Mouse (Mus musculus): ENCODE results near the gene Padi4.

The Padi4 gene

DNA sequence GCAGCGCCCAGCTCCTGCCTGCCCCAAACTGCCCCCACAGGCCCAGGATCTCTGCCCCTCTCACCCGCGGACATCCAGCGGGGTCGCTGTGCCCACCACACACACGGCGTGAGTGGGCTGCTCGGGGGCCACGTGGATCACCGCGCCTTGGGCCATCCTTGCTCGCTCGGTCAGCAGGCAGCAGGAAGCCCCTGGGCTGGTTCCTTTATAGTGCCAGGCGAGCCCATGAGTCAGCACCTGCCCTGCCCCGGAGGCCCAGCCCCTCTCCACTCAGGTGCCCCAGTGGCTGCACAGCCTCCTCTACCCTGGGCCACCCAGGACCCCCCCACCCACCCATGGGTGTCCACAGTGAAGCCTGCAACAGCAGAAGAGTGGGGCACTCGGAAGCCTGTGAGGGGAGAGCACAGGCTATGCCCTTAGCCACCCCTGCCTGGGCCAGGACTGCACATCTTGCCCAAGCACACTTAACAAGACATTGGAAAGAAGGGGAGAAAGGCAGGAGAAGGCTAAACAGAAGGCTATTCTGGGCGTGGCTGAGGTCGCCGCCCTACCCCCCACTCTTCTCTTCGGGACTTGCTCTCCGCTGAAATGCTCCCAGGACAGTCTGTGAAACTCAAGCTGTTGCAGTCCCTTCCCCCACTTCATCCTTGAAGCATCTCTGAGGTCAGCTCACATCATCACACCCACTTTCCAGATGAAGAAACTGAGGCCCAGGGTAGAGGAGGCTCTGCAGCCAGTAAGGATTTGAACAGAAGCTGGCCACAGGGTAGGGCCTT lies at the start of gene Padi4:
Padi4 (minus strand) TSS at position 212 of the 776 bp plus-strand sequence.
- no peak for DNase-seq (ENCODE audit: low spot score)

DNA sequence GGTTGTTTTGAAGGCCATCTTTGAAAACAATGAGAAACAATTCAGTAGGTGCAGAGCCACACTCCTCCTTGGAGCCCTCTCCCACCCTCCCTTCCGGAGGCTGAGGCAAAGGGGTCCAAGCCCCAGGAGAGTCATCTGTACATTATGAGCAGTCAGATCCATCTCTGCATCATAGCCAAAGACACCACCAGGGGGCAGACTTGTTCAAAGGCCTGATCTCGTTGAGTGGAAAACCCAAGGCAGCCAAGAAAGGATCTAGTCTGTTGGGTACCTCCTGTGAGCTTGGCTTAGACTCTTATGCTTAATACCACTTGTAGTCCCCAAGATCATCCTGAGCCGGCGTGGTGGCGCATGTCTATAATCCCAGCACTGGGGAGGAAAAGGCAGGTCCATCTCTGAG lies 48.0 kb upstream of the Padi4 start:
- peak; percentile 51 for DNase-seq (ENCODE audit: low spot score)

DNA sequence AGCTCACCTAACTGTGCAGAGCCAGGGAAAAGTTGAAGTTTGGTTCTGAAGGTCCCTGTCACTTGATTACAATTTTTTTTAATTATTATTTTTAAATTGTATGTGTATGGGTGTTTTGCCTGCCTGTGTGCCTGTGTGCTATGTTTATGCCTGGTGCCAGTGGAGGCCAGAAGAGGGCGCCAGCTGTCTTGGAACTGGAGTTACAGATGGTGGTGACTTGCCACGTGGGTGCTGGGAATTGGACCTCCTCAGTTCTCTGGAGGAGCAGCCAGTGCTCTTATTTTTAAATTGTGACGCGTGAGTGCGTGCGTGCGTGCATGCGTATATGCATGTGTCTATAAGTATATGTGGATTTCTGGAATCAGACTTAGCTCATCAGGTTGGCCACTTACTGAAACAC lies 43.4 kb upstream of the Padi4 start:
- DNase-seq (ENCODE audit: low spot score), result no peak

- peak; percentile 24 for DNase-seq (ENCODE audit: low spot score)
Measured at GRCm38 (mm10) chr4:140815996-140816917, 42.2 kb upstream of the Padi4 start.

DNA sequence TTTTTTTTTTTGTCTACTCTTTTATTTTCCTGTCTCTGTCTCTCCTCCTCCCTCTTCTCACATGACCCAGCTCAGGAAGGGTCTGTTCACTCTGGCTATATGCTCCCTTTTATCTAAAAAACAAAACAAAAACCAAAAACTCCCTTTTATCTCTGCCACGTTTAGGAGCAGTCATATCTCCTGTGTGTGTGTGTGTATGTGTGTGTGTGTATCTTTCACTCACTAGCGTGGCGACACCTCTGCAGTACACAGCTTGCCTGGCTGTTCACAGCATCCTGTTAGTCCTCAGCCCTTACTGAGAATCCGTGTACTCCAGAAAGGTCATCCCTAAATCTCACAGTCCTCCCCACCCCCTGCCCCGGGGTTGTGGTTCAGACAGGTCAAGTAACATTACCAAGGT lies 41.5 kb upstream of the Padi4 start:
- DNase-seq (ENCODE audit: low spot score), result no peak

- peak; percentile 56 for DNase-seq (ENCODE audit: low spot score)
Measured at GRCm38 (mm10) chr4:140814241-140815225, 40.5 kb upstream of the Padi4 start.

DNA sequence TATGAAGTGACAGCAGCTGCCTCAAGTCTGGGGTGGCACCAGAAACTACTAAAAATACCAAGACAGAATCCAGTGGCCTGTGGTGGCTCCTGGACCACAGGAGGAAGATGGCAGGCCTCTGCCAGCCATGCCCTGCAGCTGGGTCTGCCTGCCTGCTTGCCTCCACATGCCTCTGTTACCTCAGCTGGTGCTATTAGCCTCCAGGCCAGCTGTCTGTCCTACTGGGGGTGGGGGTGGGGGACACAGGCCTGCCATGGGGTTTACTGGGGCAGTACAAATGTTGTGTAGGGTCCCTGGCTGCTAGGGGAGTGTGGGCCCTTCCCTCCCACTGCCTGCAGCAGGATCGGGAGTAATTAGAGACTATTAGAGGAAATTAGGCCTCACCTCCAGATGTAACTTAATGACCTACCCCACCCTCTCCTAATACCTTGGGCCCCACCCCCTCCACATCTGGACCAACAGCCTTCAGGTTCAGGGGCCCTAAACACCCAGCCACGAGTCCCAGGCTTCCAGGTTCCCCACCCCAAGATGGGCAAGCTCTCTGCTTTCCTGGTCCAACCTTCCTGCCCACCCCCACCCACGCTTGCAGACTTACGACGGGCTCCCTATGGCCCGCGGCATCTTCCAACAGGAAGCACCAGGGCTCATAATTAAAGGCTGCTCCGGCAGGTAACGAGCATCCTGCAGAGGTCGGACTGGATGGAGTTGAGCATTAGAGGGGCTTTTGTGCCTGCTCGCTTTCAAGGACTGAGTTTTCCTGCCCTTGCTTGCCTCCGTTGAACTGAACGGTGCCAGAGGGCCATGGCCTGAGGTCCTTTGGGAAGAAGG lies 39.5 kb upstream of the Padi4 start:
- no peak for DNase-seq (ENCODE audit: low spot score)

GRCm38 (mm10) chr4:140812609-140813008 lies 38.6 kb upstream of the Padi4 start:
- DNase-seq (ENCODE audit: low spot score), result peak; percentile 45

DNA sequence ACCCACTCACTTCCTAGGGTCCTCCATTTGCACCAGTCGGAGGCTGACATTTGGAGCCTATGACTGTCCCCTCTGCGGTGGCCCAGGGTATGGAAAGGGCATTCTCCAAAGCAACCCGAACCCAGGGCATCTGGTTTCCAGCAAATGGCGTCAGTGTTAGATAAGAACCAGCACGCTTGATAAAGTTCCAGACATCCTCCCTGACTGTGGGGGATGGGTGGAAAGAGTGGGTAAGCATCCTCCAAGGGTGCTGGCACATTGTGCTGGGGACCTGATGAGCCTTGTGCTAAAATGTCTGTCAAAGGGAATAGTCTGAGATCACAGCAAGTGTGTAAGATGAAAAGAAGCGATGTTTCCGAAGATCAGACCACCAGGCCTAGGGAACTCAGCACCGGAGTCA lies 38.2 kb upstream of the Padi4 start:
- DNase-seq (ENCODE audit: low spot score), result no peak

- no peak for DNase-seq (ENCODE audit: low spot score)
Measured at GRCm38 (mm10) chr4:140810458-140811260, 36.6 kb upstream of the Padi4 start, which contains the start of gene Padi3. Padi3 (minus strand) TSS chr4:140810648.

DNA sequence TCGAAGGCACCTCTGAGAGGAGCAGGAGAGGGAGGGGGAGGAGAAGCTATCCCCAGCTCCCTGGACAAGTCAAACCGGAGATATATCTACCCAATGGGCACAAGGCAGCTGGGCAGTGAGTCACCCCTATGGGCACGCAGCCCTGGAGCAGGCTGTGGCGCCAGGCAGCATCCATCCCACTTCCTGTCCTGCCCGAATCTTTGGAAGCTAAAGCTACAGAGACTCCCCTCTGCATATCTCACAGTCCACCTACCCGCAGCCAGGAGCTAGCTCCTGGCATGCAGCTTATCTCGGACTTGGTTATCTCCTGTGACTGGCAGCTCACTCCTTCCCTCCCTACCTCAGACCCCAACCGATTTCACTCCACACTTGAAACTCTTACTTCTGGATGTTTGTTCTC lies 35.1 kb upstream of the Padi4 start:
- DNase-seq (ENCODE audit: low spot score), result peak; percentile 61

DNA sequence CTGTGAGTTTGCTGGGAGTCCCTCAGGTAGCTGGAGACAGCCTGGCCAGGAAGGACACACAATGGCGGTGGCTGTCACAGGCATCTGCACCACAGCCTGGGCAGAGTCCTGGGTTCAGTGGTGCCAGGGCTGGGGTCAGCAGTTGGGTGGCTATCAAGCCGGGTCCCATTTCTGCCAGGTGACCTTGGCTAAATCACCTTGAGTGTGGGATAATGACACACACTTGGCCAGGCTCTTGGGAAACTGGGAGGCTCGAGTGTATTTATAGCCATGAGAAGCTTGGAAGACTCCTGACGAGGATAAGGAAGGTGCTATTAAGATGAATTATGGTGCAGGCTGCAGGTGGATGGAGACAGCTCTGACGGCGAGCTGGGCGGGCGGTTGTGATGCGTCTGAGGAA lies 30.6 kb upstream of the Padi4 start:
- no peak for DNase-seq (ENCODE audit: low spot score)

GRCm38 (mm10) chr4:140801364-140801763 lies 27.3 kb upstream of the Padi4 start:
- DNase-seq (ENCODE audit: low spot score), result no peak

DNA sequence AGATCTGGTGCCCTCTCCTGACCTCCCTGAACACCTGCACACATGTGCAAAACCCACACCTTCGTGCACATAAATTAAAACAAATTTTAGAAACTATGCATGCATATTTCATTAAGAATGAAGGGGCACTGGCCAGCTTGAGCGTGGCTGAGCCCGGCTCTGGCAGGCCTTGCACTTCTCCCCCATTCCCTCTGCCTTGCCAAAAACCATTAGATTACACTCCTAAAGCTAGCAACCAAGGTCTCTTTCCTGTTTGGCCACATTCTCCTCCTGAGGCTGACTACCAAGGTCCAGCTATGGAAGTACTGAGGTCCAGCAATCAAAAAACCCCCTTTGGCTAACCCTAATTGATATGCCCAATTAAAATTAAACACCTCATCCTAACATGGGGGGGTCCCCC lies 22.8 kb upstream of the Padi4 start:
- no peak for DNase-seq (ENCODE audit: low spot score)

DNA sequence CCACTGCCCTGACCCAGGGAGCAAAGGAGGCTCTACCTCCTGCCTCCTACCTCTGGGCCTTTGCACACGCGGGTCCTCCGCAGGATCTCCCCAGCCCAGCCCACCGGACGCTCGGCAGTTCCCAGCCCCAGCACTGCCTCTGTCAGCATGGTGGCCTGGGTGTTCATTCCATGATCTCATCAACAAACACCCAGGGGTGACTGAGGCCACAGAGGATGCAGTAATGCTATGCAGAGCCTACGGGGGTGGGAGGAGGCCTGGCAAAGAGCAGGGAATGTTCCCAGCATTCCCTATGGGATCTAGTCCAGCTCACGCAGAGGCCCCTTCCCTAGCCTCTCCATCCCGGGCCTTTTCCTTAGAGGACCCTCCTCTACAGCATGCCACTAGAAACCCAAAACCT lies 20.6 kb upstream of the Padi4 start:
- DNase-seq (ENCODE audit: low spot score), result no peak

- no peak for DNase-seq (ENCODE audit: low spot score)
Measured at GRCm38 (mm10) chr4:140793795-140794194, 19.8 kb upstream of the Padi4 start.

- no peak for DNase-seq (ENCODE audit: low spot score)
Measured at GRCm38 (mm10) chr4:140792584-140792983, 18.5 kb upstream of the Padi4 start.

GRCm38 (mm10) chr4:140791071-140791470 lies 17.0 kb upstream of the Padi4 start:
- DNase-seq (ENCODE audit: low spot score), result no peak

DNA sequence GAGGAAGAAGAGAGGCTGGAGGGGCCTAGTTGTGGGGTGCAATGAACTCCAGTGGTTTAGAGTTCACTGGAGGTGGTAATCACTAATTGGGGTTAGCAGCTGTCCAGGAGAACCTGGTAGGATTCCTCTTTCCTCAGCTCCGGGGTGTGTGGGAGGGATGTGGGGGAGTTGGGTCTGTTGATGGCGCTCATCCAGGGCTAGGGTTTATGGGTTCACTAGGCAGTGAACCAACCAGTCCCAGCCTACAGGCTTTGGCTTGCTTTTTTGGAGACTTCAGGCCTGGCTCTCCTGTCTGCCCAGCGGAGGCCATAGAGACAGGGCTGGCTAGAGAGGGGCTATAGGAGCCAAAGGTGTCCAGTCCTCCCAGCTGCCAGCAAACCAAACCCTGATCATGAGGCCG lies 15.9 kb upstream of the Padi4 start:
- DNase-seq (ENCODE audit: low spot score), result no peak

GRCm38 (mm10) chr4:140788983-140789382 lies 14.9 kb upstream of the Padi4 start:
- DNase-seq (ENCODE audit: low spot score), result peak; percentile 79
